Mouse (Mus musculus) hematopoietic stem cell, adult 5-6 weeks (primary cell): ENCODE measurements around the gene Setdb1. TPM values are rescaled to one million over a fixed set of nuclear protein-coding genes. Genes with fewer than 3 reads are reported as not detected.
A peak's percentile ranks its signal among the peaks of the same experiment; 100 is the strongest.
"Not testable (repeated sequence)": the region's sequence is repeated elsewhere in the genome, so short reads cannot be mapped to it uniquely, and the experiment has no call there.

Experiments used
- ATAC-seq, 2 experiments: fragments of 125-278 bp in 1 of 2; replicated peaks in 1 of 2; 2 replicates each; pipeline ENCODE4 v1.8.0; 2016 to 2017; ENCODE audit warnings: inconsistent platforms in 2 of 2, mild to moderate bottlenecking in 2 of 2, moderate number of reproducible peaks in 2 of 2, low read depth in 1 of 2, moderate TSS enrichment in 1 of 2; ENCODE audit not compliant: low FRiP score in 2 of 2, poor library complexity in 2 of 2, severe bottlenecking in 2 of 2, insufficient read depth in 1 of 2, low TSS enrichment in 1 of 2
- total RNA-seq: library from RNA; stranded (forward); fragments of 172-1452, 232-1000 nt; gene quantifications from 2 replicates; pipeline ENCODE4 v1.2.3, GENCODE M21; 2017

Setdb1 gene
- total RNA-seq = 37.0 and 46.7 TPM in 2 replicates

- ATAC-seq = peak; percentile 79 to 88
These were observed at the start of gene Setdb1 for GRCm38 (mm10) chr3:95356701-95357449. Gene Setdb1, minus strand, starts transcription at chr3:95357202.

- no peak for ATAC-seq
These were observed 45.7 kb upstream of the Setdb1 start, which contains the start of gene 4930558C23Rik for GRCm38 (mm10) chr3:95402741-95403140. Gene 4930558C23Rik, minus strand, starts transcription at chr3:95402841.

GRCm38 (mm10) chr3:95394385-95394784, 37.4 kb upstream of the Setdb1 start:
- ATAC-seq = no peak

- ATAC-seq = no peak
These were observed 28.5 kb upstream of the Setdb1 start for GRCm38 (mm10) chr3:95385401-95386075.

GRCm38 (mm10) chr3:95373208-95373607, 16.2 kb upstream of the Setdb1 start:
- ATAC-seq = no peak

GRCm38 (mm10) chr3:95370101-95370500, 13.1 kb upstream of the Setdb1 start:
- no peak for ATAC-seq

GRCm38 (mm10) chr3:95360276-95360675, 3.3 kb upstream of the Setdb1 start:
- ATAC-seq = not testable (repeated sequence)

- no peak for ATAC-seq
These were observed 744 bp upstream of the Setdb1 start for GRCm38 (mm10) chr3:95357746-95358145.

GRCm38 (mm10) chr3:95355911-95356544, 974 bp downstream of the Setdb1 start:
- peak; percentile 39 to 44; a peak in 1 of 4 replicates for ATAC-seq

GRCm38 (mm10) chr3:95349491-95349890, 7.5 kb downstream of the Setdb1 start:
- ATAC-seq = peak; percentile 59 to 71; a peak in 3 of 4 replicates

- ATAC-seq = not testable (repeated sequence)
These were observed 8.7 kb downstream of the Setdb1 start for GRCm38 (mm10) chr3:95348343-95348742.

GRCm38 (mm10) chr3:95346454-95346853, 10.5 kb downstream of the Setdb1 start:
- no peak for ATAC-seq

GRCm38 (mm10) chr3:95343356-95344000, 13.5 kb downstream of the Setdb1 start:
- not testable (repeated sequence) for ATAC-seq

GRCm38 (mm10) chr3:95338251-95338650, 18.8 kb downstream of the Setdb1 start:
- no peak for ATAC-seq

- no peak for ATAC-seq
These were observed 19.7 kb downstream of the Setdb1 start for GRCm38 (mm10) chr3:95337345-95337744.

- no peak for ATAC-seq
These were observed 25.5 kb downstream of the Setdb1 start for GRCm38 (mm10) chr3:95331528-95331927.

- ATAC-seq = no peak
These were observed 28.1 kb downstream of the Setdb1 start for GRCm38 (mm10) chr3:95328803-95329404.
